Mouse (Mus musculus): ENCODE measurements around the gene Mettl11b.

DNA sequence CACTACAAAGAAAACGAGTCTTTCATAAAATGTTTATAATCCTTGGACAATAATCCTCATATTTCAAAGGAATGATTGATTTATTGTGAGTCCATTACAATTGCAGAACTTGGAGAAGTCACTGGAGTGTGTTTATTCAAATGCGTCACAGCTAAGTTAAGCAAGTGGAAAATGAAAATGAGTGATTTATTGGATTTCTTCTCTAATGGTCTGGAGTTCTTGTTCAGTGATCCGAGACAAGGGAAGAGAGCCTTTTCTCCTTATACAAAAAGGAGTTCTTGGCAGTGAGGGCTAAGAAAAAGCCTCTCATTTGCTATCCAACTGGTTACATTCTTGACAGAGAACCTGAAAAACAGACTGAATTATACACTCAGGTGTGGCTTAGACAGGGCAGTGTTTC lies 42.9 kb downstream of the Mettl11b start:
- TF ChIP-seq CTCF (IDR thresholded peaks at IDR 0.05; ENCODE audit: insufficient read depth, low read length) (no peak), POLR2A (IDR thresholded peaks at IDR 0.05; ENCODE audit: borderline replicate concordance, extremely low read depth, low read depth, low read length) (no peak)

All from lung, adult 2 months (tissue).